Comparison of ENCODE assay signal across 25 mouse cellular contexts in genomic region chr9:71638198-71638597, GRCm38 (mm10). TPM values are rescaled to one million over a fixed set of nuclear protein-coding genes. Genes with fewer than 3 reads are reported as not detected.
DNase-seq lines count a peak whose midpoint lies in the region; ATAC-seq and TF ChIP-seq lines count a peak whose summit lies in the region.
"Had no signal": no experiment of that assay in that cellular context is flagged by ENCODE, and none has a peak within 500 bp of the region (broad histone marks: within the 10 kb centered on the region; RNA-seq: fewer than 3 reads in every experiment).

No protein-coding gene starts in this region.

- no peak overlapping the region for H3K4me3 ChIP-seq in kidney, postnatal 0 days (replicated peaks; ENCODE audit: low read depth, low read length)
- no peak overlapping the region for H3K4me3 ChIP-seq in stomach, postnatal 0 days (ENCODE audit: low read depth, low read length)
- H3K4me3 ChIP-seq: embryonic facial prominence, embryonic 12.5 days; embryonic facial prominence, embryonic 15.5 days; gastrocnemius, adult 2 months; hindbrain, embryonic 12.5 days; hindbrain, embryonic 15.5 days had no signal

- no peak for TF ChIP-seq EP300 in stomach, postnatal 0 days (optimal IDR thresholded peaks at IDR 0.05)

- no peak overlapping the region for H3K9ac ChIP-seq in kidney, postnatal 0 days (ENCODE audit: low read depth, low read length)
- no peak overlapping the region for H3K9ac ChIP-seq in stomach, postnatal 0 days (ENCODE audit: low read length)
- H3K9ac ChIP-seq: embryonic facial prominence, embryonic 12.5 days; embryonic facial prominence, embryonic 15.5 days; forebrain, postnatal 0 days; hindbrain, embryonic 12.5 days; hindbrain, embryonic 15.5 days had no signal

- no peaks in the 10 kb centered on the region for H3K9me3 ChIP-seq in kidney, postnatal 0 days (replicated peaks; ENCODE audit: low read length)
- no peaks in the 10 kb centered on the region for H3K9me3 ChIP-seq in stomach, postnatal 0 days (ENCODE audit: control insufficient read depth, low read length)
- H3K9me3 ChIP-seq: embryonic facial prominence, embryonic 12.5 days; G1E; hindbrain, embryonic 12.5 days; hindbrain, embryonic 15.5 days had no signal

- 62% methylated on average over 11 of the region's 11 CpGs for WGBS in kidney, postnatal 0 days
- WGBS in stomach, postnatal 0 days = 50% methylated on average over 11 of the region's 11 CpGs

- H3K27ac ChIP-seq in kidney, postnatal 0 days = peak overlapping the region; percentile 62; the same call in 1 of the 2 replicates
- H3K27ac ChIP-seq in stomach, postnatal 0 days (replicated peaks) = no peak overlapping the region
- H3K27ac ChIP-seq: embryonic facial prominence, embryonic 12.5 days; embryonic facial prominence, embryonic 15.5 days; gastrocnemius, adult 2 months; hindbrain, embryonic 12.5 days; hindbrain, embryonic 15.5 days had no signal

- H3K27me3 ChIP-seq in kidney, postnatal 0 days (ENCODE audit: insufficient read depth, low read length) = no peaks in the 10 kb centered on the region
- H3K27me3 ChIP-seq in stomach, postnatal 0 days (ENCODE audit: control insufficient read depth, insufficient read depth, low read length) = no peaks in the 10 kb centered on the region
- H3K27me3 ChIP-seq: CH12.LX; embryonic facial prominence, embryonic 12.5 days; embryonic facial prominence, embryonic 15.5 days; hindbrain, embryonic 12.5 days; hindbrain, embryonic 15.5 days; Patski had no signal

- no peak for ATAC-seq in kidney, postnatal 0 days (replicated peaks; ENCODE audit: low FRiP score, low read depth)
- 0 out of 2 replicates have a peak, but pooled peaks have one; percentile 50 for ATAC-seq in stomach, postnatal 0 days (ENCODE audit: low FRiP score, low TSS enrichment)
- ATAC-seq: forebrain, embryonic 14.5 days; forebrain, postnatal 0 days; Patski had no signal

- TF ChIP-seq CTCF in kidney, postnatal 0 days (IDR thresholded peaks at IDR 0.05; ENCODE audit: low read depth) = no peak
- no peak for TF ChIP-seq CTCF in stomach, postnatal 0 days (IDR thresholded peaks at IDR 0.05; ENCODE audit: low read depth)

- no peak for DNase-seq in kidney, postnatal 0 days (ENCODE audit: low spot score)
- no peak for DNase-seq in kidney, postnatal 14 days
- no peak for DNase-seq in stomach, postnatal 0 days (ENCODE audit: low spot score)
- DNase-seq in testis, postnatal 14 days (ENCODE audit: low spot score) = peak; percentile 67
- no peak for DNase-seq in right cerebral cortex, adult 18-20 months
- DNase-seq in adrenal gland, postnatal 10 days = no peak
- DNase-seq: adrenal gland, adult 2 months; adrenal gland, postnatal 25 days; B cell, adult 2 months; cerebellum, adult 18-20 months; cerebellum, adult 9-10 months; cerebellum, postnatal 25 days; forebrain, postnatal 0 days; gastrocnemius, adult 2 months; gastrocnemius, postnatal 14 days; heart, adult 11 months had no signal

- H3K4me1 ChIP-seq in kidney, postnatal 0 days (replicated peaks; ENCODE audit: insufficient read depth, low read length) = no peaks in the 10 kb centered on the region
- H3K4me1 ChIP-seq in stomach, postnatal 0 days (replicated peaks; ENCODE audit: control insufficient read depth, insufficient read depth) = no peaks in the 10 kb centered on the region
- H3K4me1 ChIP-seq: embryonic facial prominence, embryonic 12.5 days; embryonic facial prominence, embryonic 15.5 days had no signal

- H3K36me3 ChIP-seq in kidney, postnatal 0 days (ENCODE audit: insufficient read depth, low read length) = no peaks in the 10 kb centered on the region; the same call in 1 of the 2 replicates
- peaks cover 2% of the 10 kb centered on the region; the same call in 1 of the 2 replicates for H3K36me3 ChIP-seq in stomach, postnatal 0 days (ENCODE audit: control insufficient read depth, insufficient read depth, low read length)
- H3K36me3 ChIP-seq: embryonic facial prominence, embryonic 12.5 days; hindbrain, embryonic 12.5 days; hindbrain, embryonic 15.5 days had no signal

- no peak overlapping the region for H3K4me2 ChIP-seq in kidney, postnatal 0 days (ENCODE audit: low read length)
- H3K4me2 ChIP-seq in stomach, postnatal 0 days (replicated peaks; ENCODE audit: low read depth) = no peak overlapping the region
- H3K4me2 ChIP-seq: embryonic facial prominence, embryonic 12.5 days; embryonic facial prominence, embryonic 15.5 days; heart, embryonic 11.5 days; hindbrain, embryonic 12.5 days; hindbrain, embryonic 15.5 days had no signal

RNA-seq across cellular contexts. Expression of gene Myzap, which starts 46.0 kb away (rescaled TPM):
- polyA plus RNA-seq in kidney, postnatal 0 days (2015; fragmentation: Nextera tagmentation; extraction: Ambion mirVana) = 14.8 and 16.9 TPM in 2 replicates
- polyA plus RNA-seq in stomach, postnatal 0 days (2015; fragmentation: Nextera tagmentation; extraction: Ambion mirVana) = 21.9 and 25.7 TPM in 2 replicates
- 10 to 100 TPM; 10.9 to 13.5 TPM for total RNA-seq in adrenal gland, postnatal 10 days (2021)
- polyA plus RNA-seq: G1E had no signal
